Mouse (Mus musculus) adipocyte (in vitro differentiated cells): Measurements from ENCODE around the gene Gm4131.

Source experiments
- DNase-seq: peaks from one replicate; pipeline ENCODE4 v3.0.0-alpha.2; 2016; ENCODE audit warnings: low spot score

Gene Gm4131

GRCm38 (mm10) chr14:62457420-62458181 is 109.1 kb downstream of the Gm4131 start:
- peak; percentile 81 for DNase-seq

- no peak for DNase-seq
Measured at GRCm38 (mm10) chr14:62456239-62456747, 110.4 kb downstream of the Gm4131 start, which contains the start of gene Gucy1b2. Gene Gucy1b2 (minus strand): TSS chr14:62456289.

DNA sequence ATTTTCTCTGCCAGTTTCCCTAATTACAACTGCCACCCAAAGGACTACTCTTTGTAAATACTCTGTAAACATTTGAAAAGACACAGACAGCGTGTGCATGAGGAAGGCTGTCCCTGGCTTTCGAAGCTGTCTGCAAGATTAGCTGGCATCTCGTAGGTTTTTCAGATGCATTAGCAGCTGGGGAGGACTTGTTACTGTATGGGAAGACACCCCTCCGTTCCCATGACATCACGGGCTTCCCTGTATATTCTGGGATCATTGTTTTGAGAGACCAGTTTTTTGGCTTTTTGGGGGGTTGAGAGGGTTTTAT is 111.2 kb downstream of the Gm4131 start:
- DNase-seq: no peak

- DNase-seq: no peak
Measured at GRCm38 (mm10) chr14:62454760-62455569, 111.8 kb downstream of the Gm4131 start.

- no peak for DNase-seq
Measured at GRCm38 (mm10) chr14:62454136-62454535, 112.6 kb downstream of the Gm4131 start.

DNA sequence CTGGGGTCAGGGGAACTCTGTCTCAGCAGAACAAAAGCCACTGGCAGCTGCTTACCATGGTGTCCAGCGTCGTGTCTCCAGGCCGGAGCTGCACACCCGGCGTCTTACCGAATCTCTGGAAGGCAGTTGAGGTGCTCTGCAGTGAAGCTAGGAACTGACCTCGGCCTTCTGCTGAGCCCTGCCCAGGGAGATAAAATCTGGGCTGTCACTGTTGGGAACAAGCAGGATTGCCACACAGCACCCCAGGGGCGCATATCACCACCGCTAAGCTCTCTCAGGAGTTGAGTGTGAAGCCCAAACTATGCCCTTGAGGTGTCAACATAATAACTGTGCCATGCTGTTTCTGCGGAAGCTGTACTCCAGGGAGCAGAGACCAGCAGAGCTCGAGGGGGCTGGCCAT is 113.4 kb downstream of the Gm4131 start:
- DNase-seq: no peak

DNA sequence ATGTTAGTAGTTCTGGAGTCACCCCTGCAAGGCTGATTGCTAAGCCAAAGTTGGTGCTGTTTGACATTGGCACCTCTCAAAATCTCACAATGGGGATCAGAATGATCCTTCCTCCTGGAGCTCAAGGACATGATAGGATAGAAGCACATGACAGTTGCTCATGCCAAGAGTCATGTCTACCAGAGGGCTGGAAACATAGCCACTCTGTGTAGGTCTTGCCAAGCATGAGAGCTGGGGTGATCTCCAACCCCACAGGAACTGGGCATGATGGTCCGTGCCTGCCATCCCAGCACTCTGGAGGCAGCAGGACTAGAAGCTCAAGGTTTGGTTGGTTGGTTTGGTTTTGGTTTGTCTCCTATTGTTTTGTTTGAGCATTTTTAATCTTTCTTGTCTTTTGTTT is 116.0 kb downstream of the Gm4131 start:
- DNase-seq: no peak

- no peak for DNase-seq
Measured at GRCm38 (mm10) chr14:62447214-62447548, 119.5 kb downstream of the Gm4131 start.

DNA sequence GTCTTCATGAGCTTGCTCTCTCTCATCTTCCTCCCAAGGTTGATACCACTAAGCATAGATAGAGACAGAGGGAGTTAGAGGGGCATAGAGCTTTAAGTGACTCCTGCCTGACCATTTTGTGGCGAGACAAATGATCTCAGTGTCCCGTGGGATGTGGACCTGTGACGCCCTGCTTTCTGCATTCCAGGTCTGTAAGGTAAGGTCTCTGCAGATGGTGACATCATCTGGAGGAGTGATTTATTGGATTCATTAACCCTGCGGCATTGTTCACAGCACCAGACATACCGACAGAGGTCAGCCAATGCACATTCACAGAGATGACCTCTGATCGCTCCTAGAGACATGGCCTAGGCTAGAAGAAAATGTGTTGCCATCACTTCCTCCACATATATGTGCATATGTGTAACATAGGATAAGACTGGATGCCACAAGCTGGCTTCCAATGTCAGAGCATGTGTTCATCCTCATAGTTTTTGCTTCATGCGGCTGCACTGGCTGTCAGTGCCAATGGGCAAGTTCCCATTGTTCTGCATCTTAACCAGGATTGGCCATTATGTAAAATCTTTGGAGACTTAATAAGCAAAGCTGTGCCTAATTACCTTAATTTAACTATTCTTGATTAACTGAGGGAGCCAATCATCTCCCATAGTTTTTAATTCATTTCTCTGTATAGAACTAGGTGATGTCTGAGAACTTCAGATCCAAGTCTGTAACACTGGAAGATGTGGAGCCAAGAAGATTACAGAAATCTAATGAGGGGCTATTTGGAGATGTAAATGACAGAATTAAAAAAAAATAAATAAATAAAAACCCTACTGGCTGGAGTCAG is 120.1 kb downstream of the Gm4131 start:
- no peak for DNase-seq

DNA sequence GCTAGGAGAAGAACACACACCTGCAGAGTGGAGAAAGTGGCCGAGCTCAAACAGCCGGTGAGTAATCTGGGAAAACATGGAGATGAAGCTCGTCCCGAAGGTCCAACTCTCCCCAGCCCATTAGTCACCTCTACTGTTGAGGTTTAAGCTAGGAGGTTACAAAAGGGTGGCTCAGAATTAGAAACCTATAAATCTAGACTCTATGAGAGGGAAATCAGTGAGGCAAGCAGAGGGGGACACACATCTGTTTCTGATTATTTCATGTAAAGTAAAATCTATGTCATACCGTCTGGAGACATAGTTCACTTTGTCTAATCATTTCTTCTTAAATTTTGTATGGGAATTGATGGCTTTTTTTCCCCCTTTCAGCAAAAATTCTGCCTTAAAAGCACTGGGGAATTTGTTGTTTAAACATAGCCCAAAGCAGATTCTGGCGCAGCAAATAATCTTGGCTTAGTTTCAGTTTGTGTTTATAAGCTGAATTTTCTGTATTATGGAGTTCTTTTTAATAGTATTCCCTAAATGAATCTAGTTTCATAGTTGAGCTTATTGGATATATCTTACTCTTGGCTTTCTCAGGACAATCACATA is 122.8 kb downstream of the Gm4131 start:
- no peak for DNase-seq

- no peak for DNase-seq
Measured at GRCm38 (mm10) chr14:62442971-62443370, 123.8 kb downstream of the Gm4131 start.

GRCm38 (mm10) chr14:62440036-62440435 is 126.7 kb downstream of the Gm4131 start:
- no peak for DNase-seq

GRCm38 (mm10) chr14:62438236-62438635 is 128.5 kb downstream of the Gm4131 start:
- DNase-seq: no peak

DNA sequence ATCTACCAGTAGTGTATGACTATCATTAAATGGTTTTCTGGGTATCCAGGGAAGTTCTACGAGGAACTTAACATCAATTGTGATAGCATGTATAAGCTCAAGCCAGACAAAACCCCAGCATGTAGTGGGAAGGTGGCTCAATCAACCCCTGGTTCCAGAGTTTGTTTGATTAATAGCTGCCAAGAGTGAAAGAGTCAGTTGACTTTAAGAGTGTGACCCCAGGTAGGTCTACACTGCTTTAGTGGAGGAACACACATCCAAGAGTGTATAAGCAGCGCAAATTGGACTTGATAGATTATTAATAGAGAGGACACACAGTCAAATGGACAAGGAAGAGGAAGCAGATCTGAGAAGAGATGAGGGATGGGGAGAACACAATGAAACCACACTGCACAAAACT is 128.9 kb downstream of the Gm4131 start:
- DNase-seq: no peak

DNA sequence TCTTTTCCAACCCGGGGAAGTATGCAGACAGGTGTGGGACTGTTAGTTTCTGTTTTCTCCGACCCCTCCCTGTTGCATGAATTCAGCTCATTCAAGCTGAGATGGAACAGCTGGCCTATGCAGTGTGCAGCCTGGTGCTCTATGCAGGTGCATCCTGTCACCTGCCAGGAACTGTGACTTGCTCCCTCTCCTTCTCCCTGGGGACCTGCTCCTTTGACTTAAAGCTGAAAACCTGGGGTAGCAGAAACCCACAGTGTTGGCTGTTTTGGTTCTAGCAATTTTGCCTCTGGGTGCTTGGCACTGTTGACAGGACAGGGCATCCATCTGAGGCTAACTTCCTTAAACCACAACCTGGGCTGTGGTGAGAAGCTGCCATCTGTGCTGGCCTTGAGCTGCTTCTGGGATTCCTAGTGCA is 141.4 kb downstream of the Gm4131 start:
- no peak for DNase-seq

DNA sequence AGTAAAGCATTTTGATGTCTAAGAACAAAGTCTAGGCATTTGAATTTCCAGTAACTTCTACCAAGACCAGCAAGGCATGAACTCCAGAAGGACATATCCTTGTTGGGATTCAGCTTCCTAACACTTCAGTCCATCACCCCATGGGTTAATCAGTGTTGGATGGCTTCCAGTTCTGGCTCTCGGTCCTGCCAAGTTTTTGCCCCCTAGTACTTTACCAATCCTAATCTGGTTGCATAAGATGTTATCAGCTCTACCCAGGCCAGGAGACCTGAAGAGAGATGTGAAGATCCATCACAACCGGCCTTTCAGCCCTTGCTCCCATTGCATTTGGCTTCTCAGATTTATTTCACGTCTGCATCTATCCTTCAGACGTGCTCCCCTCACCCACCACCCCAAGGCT is 144.5 kb downstream of the Gm4131 start:
- no peak for DNase-seq

DNA sequence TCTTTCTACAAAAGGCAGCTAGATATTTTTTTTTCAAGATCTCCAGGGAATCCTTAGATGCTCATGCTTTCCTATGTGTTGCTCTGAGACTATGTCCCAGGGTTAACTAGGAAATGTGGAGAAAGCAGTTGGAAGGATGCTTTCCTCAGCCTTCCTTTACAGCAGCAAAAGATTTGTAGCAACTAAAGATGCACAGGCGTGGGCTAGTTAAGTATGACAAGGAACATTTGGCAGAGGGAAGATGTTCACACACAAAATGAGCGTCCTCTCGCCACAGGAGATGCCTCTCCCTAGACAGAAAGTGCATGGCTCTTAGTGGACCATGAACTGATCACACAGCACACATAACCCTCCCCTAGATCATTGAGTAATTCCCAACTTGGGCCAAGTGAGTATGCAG is 149.2 kb downstream of the Gm4131 start:
- no peak for DNase-seq

- DNase-seq: peak; percentile 35
Measured at GRCm38 (mm10) chr14:62416742-62417134, 150.0 kb downstream of the Gm4131 start.

DNA sequence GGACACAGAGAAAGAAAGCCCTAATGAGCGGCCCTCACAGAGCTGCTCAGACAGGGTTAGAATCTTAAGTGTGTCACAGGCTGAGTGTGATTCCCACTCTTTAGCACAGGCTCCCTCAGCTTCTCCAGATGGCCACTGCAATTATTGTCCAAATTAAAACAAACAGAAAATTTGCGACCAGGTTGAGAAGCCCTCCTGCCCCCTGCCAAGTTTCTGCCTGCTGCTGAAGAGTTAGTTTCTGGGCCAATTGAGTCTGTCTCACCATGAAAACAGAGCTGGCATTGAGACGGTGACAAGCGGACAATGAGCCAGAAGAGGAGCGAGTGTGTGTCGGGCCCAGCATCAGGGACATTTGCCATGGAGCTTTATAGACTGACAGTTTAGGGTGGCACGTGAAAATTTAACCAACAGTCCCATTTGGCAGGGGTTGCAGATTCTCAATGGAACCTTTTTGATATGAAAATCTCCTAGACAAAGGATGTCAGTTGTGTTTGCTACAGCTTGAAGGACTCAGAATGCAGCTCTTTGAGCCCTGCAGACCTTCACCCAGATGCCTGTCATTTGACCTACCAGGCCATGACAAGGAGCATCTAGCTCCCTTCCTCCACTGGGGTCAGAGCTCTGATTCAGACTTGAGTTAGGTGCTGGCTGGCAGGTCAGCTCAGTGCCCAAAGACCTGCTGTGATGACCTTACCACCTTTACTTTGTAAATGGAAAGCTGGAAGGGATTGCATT is 150.5 kb downstream of the Gm4131 start:
- DNase-seq: no peak
